Mouse (Mus musculus) lung, adult 2 months (tissue): ENCODE measurements around the gene Kcnv2. TPM values are rescaled to one million over a fixed set of nuclear protein-coding genes. Genes with fewer than 3 reads are reported as not detected.

Experiments
- DNase-seq: peaks from one replicate; pipeline ENCODE4 v3.0.0; 2022
- H3K4me1 ChIP-seq: fragments of 200-500 bp; 2 replicates; pipeline ENCODE4 v1.6.1; 2011; ENCODE audit warnings: low read length; ENCODE audit not compliant: control insufficient read depth, insufficient read depth
- H3K4me3 ChIP-seq: fragments of 200-500 bp; replicated peaks from 2 replicates; pipeline ENCODE3; 2011; ENCODE audit warnings: low read depth, mild to moderate bottlenecking, control low read depth, low read length; ENCODE audit errors: extremely low read depth
- CTCF ChIP-seq: fragments of 200-500 bp; IDR thresholded peaks from 2 replicates; pipeline ENCODE4 v1.5.1; 2011; ENCODE audit warnings: mild to moderate bottlenecking, low read length, control low read depth; ENCODE audit not compliant: insufficient read depth
- POLR2A ChIP-seq: fragments of 200-500 bp; IDR thresholded peaks from 2 replicates; pipeline ENCODE4 v1.6.1; 2011; ENCODE audit warnings: low read depth, mild to moderate bottlenecking, control low read depth, low read length, borderline replicate concordance; ENCODE audit errors: extremely low read depth
- WGBS: fragments of 180-500 bp; shearing (Covaris S2); methylation state at CpG from one replicate; pipeline ENCODE4 v1.1.7; 2018; 5-methylcytosine and 5-hydroxymethylcytosine counted together
- polyA plus RNA-seq: library from polyadenylated mRNA; depleted of rRNA; stranded (reverse); fragments of >200 nt; gene quantifications from 2 replicates; pipeline ENCODE4 v1.2.3, GENCODE M21; 2012

Kcnv2 gene
- polyA plus RNA-seq, 1 experiment, result 0.11 TPM

DNA sequence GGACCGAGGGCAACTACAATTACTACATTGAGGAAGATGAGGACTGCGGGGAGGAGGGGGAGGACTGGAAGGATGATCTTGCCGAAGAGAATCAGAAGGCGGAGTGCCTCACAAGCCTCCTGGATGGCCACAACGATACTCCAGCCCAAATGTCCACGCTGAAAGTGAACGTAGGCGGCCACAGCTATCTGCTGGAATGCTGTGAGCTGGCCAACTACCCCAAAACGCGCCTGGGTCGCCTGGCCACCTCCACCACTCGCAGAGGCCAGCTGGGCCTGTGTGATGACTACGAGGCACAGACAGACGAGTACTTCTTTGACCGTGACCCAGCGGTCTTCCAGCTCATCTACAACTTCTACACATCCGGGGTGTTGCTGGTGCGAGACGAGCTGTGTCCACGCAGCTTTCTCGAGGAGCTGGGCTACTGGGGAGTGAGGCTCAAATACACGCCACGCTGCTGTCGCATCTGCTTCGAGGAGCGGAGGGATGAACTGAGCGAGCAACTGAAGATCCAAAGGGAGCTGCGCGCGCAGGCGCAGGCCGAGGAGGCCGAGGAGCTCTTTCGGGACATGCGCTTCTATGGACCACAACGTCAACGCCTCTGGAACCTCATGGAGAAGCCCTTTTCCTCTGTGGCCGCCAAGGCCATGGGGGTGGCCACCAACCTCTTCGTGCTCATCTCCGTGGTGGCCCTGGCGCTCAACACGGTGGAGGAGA, 681 bp downstream of the Kcnv2 start:
- 92% methylated on average over 42 of the region's 42 CpGs for WGBS
- TF ChIP-seq POLR2A (no peak), CTCF (no peak)
- no peak overlapping the region for H3K4me3 ChIP-seq
- DNase-seq, result no peak
- H3K4me1 ChIP-seq, result no peaks in the 10 kb centered on the region

DNA sequence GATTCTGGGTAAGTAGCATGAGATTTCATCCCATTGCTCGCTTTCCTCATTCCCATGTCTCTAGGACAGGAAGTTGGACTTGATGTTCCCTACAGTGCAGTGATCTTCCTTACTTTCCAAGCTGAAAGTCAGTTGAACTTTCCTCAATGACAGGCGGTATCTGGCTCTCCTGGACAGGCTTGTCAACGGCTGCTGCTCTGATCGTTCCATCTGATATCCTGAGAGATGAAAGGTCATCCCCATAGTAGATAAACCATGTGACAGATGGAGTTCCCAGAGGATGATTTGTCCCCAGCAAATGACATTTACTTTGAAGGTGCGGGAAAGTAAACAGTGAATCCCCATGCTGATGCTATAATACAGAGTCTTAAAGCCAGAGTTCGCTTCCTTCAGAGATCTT, 3.2 kb downstream of the Kcnv2 start:
- DNase-seq, result no peak
- peaks cover 3% of the 10 kb centered on the region for H3K4me1 ChIP-seq
- WGBS, result 64% methylated on average over 6 of the region's 6 CpGs
- TF ChIP-seq POLR2A (no peak), CTCF (no peak)
- H3K4me3 ChIP-seq, result no peak overlapping the region

DNA sequence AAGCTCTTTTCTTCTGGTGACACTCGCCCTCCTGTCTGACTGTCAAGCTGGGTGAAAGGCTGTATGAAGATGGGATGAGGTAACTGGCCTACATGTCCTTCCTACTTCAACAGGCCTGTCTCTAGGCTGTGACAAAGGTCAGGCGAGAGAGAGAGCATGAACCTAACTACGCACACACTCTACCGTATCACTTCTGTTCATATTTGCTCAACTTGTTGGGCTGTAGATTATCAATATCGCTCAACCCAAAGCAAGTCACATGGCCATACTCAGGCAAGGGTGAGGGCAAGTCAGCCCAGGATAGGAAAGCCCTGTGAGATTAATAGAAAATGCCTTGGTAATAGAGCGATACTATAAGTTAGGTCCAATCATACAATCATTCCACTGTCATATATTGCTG, 5.2 kb downstream of the Kcnv2 start:
- no peak for DNase-seq
- H3K4me3 ChIP-seq, result no peak overlapping the region
- peaks cover 3% of the 10 kb centered on the region for H3K4me1 ChIP-seq
- TF ChIP-seq CTCF (no peak), POLR2A (no peak)
- WGBS, result 89% methylated on average over 6 of the region's 6 CpGs

DNA sequence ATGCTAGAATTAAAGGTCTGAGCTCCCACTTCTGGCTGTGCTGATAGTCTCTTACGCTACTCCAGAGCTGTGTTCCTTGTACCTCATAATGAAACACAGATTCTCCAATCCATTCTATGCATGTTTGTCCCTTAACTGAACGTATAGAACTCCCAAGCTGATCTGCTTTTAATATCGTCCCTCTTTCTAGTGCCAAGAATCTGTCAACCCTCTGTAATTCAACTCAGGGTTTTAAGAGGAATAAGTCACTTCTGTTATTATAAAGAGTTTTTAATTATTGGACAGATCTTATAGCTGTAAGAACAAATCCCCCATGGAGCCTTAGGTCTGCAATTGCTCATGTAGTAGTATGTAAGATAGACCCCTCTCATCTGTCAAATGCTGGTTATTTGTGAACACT, 5.8 kb downstream of the Kcnv2 start:
- 81% methylated on average over 3 of the region's 3 CpGs for WGBS
- Histone ChIP-seq H3K4me3 (no peak overlapping the region), H3K4me1 (peaks cover 3% of the 10 kb centered on the region)
- DNase-seq, result no peak
- TF ChIP-seq POLR2A (no peak), CTCF (no peak)

DNA sequence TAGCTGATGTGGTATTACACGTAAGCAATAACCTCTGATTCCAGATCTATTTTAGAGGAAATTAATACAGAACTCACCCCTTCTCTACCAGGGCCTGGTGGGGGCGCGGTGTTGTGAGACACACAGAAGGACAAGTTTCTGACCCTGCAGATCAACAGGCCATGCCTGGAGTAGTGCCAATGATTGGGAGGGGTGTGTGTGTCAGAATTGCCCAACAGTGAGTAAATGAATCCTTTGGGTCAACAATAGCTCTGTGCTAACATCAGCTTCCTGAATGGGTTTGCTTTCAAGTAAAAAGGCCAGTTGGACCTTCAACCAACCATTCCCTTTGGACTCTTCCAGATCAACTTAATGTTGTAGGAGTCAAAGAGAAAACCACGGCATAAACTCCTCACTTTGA, 6.3 kb downstream of the Kcnv2 start:
- TF ChIP-seq POLR2A (no peak), CTCF (no peak)
- Histone ChIP-seq H3K4me1 (peaks cover 3% of the 10 kb centered on the region), H3K4me3 (no peak overlapping the region)
- no peak for DNase-seq
- WGBS, result 56% methylated on average over 4 of the region's 4 CpGs

DNA sequence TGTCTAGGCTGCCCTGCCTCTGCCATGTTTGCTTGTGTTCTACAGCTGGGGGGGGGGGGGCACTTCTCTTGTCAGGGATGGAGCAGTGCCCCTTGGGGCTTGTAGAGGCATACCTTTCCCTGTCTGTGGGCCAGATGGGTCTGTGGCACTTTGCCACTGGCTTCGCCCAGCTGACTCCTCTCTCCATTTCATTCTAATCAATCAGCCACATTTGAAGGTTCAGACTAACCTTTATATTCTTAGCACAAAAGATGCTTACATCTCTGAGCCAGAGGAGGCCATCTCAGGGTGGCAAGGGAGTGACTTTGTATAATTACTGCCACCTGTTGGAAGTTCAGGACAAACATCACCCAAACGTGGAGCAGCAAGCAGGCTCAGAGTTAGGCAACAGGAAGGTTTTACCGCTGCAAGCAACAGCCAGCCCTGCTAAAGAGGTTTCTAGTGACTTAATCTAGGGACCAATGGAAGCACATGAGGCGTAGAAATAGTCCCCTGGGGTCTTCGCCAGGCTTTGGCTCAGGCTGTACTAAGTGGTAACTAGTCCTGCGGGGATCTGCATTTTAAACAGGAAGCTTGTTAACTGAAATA, 9.9 kb downstream of the Kcnv2 start:
- no peak for DNase-seq
- Histone ChIP-seq H3K4me1 (peaks cover 3% of the 10 kb centered on the region), H3K4me3 (no peak overlapping the region)
- no peak for TF ChIP-seq CTCF
- no peak for TF ChIP-seq POLR2A
- 65% methylated on average over 6 of the region's 6 CpGs for WGBS

DNA sequence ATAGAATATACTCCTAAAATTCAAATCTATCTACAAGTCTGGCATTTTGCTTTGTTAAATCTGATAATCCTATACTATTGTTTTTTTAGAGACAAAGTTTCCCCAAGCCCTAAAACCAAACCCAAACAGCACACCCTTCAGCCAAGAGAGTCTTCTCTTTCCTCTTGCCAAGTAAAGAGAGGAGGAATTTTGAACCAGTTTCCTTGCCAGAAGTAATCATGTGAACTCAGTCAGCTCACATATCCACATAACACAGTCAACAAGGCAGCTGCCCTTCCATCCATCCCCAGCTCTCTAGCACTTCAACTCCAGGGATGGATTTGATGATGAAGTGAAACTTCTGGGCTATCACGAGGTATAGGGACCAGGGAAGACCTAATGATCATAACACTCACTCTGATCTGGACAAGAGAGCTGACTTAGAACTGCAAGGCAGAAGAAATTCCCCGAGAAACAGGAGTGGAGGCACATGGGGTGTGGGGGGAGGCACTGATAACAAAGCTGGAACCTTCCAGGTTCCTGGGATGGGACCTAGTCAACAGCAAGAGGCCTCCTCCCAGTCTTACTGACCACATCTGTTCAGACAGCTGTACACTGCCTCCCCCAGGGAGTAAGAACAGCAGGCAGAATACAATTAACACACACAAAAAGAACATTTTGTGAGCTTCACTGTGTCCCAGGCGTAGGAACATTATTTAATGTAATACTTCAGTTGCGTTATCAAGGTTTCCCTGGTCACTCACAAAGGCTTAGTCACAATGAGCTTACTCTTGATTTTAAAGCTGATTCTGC, 13.9 kb downstream of the Kcnv2 start:
- DNase-seq, result no peak
- WGBS, result 62% methylated on average over 4 of the region's 4 CpGs
- Histone ChIP-seq H3K4me3 (no peak overlapping the region), H3K4me1 (no peaks in the 10 kb centered on the region)
- TF ChIP-seq CTCF (no peak), POLR2A (no peak)

DNA sequence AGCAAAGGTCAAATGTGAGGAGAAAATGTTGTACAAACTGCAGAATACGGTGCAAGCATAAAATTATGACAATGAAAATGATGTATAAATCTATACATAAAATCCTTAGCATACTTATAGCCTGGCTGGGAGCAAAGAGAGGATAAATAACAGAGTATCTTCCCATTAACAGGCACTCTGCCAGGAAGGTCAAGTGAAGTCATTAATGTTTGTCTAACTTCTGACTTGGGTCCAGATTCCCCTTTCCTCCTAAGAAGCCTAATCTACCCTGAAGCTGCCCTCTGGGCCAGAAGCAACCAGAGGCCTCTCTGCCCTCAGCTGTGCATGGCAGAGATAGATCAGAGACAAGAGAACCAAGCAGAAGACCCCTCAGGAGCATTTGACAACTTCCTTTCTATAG, 24.1 kb downstream of the Kcnv2 start:
- no peaks in the 10 kb centered on the region for H3K4me1 ChIP-seq
- 86% methylated on average over 1 of the region's 1 CpGs for WGBS
- DNase-seq, result no peak
- TF ChIP-seq CTCF, result no peak
- TF ChIP-seq POLR2A, result no peak
- H3K4me3 ChIP-seq, result no peak overlapping the region

DNA sequence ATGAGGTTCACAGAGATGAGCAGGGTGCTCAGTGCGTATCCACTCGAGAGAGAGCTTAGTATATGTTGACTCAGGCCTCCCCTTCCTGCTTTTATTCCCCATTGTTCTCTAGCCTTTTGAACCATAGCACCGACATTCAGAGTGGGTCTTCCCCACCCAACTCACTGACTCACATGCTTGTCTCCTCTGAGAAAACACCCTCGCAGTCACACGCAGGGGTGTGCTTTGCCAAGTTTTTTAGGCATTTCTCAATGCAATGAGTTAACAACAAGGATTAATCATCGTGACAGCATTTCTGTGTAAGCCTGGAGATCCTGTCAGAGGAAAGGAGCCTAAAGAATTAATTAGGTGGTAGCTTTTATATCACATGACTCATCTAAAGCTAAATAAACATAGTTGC, 29.3 kb downstream of the Kcnv2 start:
- DNase-seq, result no peak
- TF ChIP-seq CTCF (no peak), POLR2A (no peak)
- Histone ChIP-seq H3K4me1 (no peaks in the 10 kb centered on the region), H3K4me3 (no peak overlapping the region)
- 28% methylated on average over 6 of the region's 6 CpGs for WGBS
